Mouse (Mus musculus): ENCODE results near the gene Gpr62. TPM values are rescaled to one million over a fixed set of nuclear protein-coding genes. Genes with fewer than 3 reads are reported as not detected.

Gpr62 gene
- total and polyA plus RNA-seq, 3 experiments = 0.04 to 0.11 TPM; not detected in 1

GRCm38 (mm10) chr9:106461641-106462429 is 3.9 kb downstream of the Gpr62 start:
- in situ Hi-C loops (cut with MboI; ENCODE audit: low pct_ligation_motif_present, low pct_unique_long_range_greater_than_20kb, low sequenced_read_pairs) = no loop called here
- Histone ChIP-seq H3K4me1 (ENCODE audit: control insufficient read depth in 1 of 2, insufficient read depth in 2 of 2) (peaks cover 3 to 20% of the 10 kb centered on the region in 2 experiments), H3K79me2 (replicated peaks; ENCODE audit: control insufficient read depth, extremely low read depth, insufficient read depth, poor library complexity, severe bottlenecking) (no peaks in the 10 kb centered on the region), H3K9ac (ENCODE audit: insufficient read depth, low read depth) (no peak overlapping the region), H3K27me3 (replicated peaks) (no peaks in the 10 kb centered on the region), H3K4me3 (replicated peaks in 1 of 3; ENCODE audit: low read depth in 2 of 3, low read length in 2 of 3, poor library complexity in 1 of 3) (no peak overlapping the region), H3K36me3 (replicated peaks in 1 of 2; ENCODE audit: control insufficient read depth in 1 of 2, insufficient read depth in 1 of 2, low read length in 1 of 2) (peaks cover 45 to 82% of the 10 kb centered on the region in 2 experiments), H3K4me2 (ENCODE audit: insufficient read depth, low read depth, poor library complexity, severe bottlenecking) (no peak overlapping the region), H3K9me3 (replicated peaks; ENCODE audit: low read length) (peaks cover 16% of the 10 kb centered on the region), H3K27ac (ENCODE audit: insufficient read depth, low read depth) (no peak overlapping the region)
- no peak for DNase-seq (ENCODE audit: extremely low read depth)
- dilution Hi-C loops (cut with MboI; ENCODE audit: extremely low pct_ligation_motif_present, extremely low pct_unique_long_range_greater_than_20kb, low sequenced_read_pairs) = no loop called here
- TF ChIP-seq ELF1 (IDR thresholded peaks at IDR 0.05; ENCODE audit: low read depth, low read length) = no peak
- TF ChIP-seq NRF1 (IDR thresholded peaks at IDR 0.05; ENCODE audit: low read depth, low read length) = no peak
- no peak for TF ChIP-seq MYC (IDR thresholded peaks at IDR 0.05; ENCODE audit: low read depth, low read length)
- TF ChIP-seq POLR2A (IDR thresholded peaks at IDR 0.05; ENCODE audit: low read depth, low read length) = no peak
- no peak for TF ChIP-seq KAT2A (IDR thresholded peaks at IDR 0.05; ENCODE audit: insufficient replicate concordance, low read length)
- no peak for TF ChIP-seq MEF2A (IDR thresholded peaks at IDR 0.05; ENCODE audit: borderline replicate concordance, low read depth, low read length)
- TF ChIP-seq ETS1 (conservative IDR thresholded peaks at IDR 0.05; ENCODE audit: low read depth, low read length) = no peak
- TF ChIP-seq RCOR1 (conservative IDR thresholded peaks at IDR 0.05; ENCODE audit: low read depth, low read length) = no peak
- TF ChIP-seq SIN3A (IDR thresholded peaks at IDR 0.05; ENCODE audit: low read length) = no peak
- TF ChIP-seq ZC3H11A (IDR thresholded peaks at IDR 0.05; ENCODE audit: low read depth, low read length) = no peak
- TF ChIP-seq MAFK (IDR thresholded peaks at IDR 0.05; ENCODE audit: insufficient replicate concordance, low read length) = no peak
- TF ChIP-seq GABPA (IDR thresholded peaks at IDR 0.05; ENCODE audit: insufficient replicate concordance, low read depth, low read length) = no peak

- no peak overlapping the region for H3K27ac ChIP-seq (ENCODE audit: insufficient read depth, low read depth)
- H3K4me1 ChIP-seq (ENCODE audit: control insufficient read depth in 1 of 2, insufficient read depth in 2 of 2) = peaks cover 10 to 28% of the 10 kb centered on the region in 2 experiments
- no peak overlapping the region for H3K9ac ChIP-seq (ENCODE audit: insufficient read depth, low read depth)
- H3K4me2 ChIP-seq (ENCODE audit: insufficient read depth, low read depth, poor library complexity, severe bottlenecking) = no peak overlapping the region
- peaks cover 45 to 87% of the 10 kb centered on the region in 2 experiments for H3K36me3 ChIP-seq (replicated peaks in 1 of 2; ENCODE audit: control insufficient read depth in 1 of 2, insufficient read depth in 1 of 2, low read length in 1 of 2)
- dilution Hi-C loops (cut with MboI; ENCODE audit: extremely low pct_ligation_motif_present, extremely low pct_unique_long_range_greater_than_20kb, low sequenced_read_pairs) (no loop called here), in situ Hi-C loops (cut with MboI; ENCODE audit: low pct_ligation_motif_present, low pct_unique_long_range_greater_than_20kb, low sequenced_read_pairs) (no loop called here)
- peaks cover 16% of the 10 kb centered on the region for H3K9me3 ChIP-seq (replicated peaks; ENCODE audit: low read length)
- DNase-seq (ENCODE audit: extremely low read depth) = no peak
- H3K79me2 ChIP-seq (replicated peaks; ENCODE audit: control insufficient read depth, extremely low read depth, insufficient read depth, poor library complexity, severe bottlenecking) = no peaks in the 10 kb centered on the region
- TF ChIP-seq IRF4 (IDR thresholded peaks at IDR 0.05; ENCODE audit: low read depth, low read length) (no peak), ZKSCAN1 (IDR thresholded peaks at IDR 0.05; ENCODE audit: borderline replicate concordance, low read depth, low read length) (no peak), EP300 (IDR thresholded peaks at IDR 0.05; ENCODE audit: low read length) (no peak), SIN3A (IDR thresholded peaks at IDR 0.05; ENCODE audit: low read length) (no peak), UBTF (IDR thresholded peaks at IDR 0.05; ENCODE audit: low read depth, low read length) (no peak), USF1 (IDR thresholded peaks at IDR 0.05; ENCODE audit: low read depth, low read length) (no peak), ZMIZ1 (IDR thresholded peaks at IDR 0.05; ENCODE audit: low read depth, low read length) (no peak), POLR2AphosphoS2 (IDR thresholded peaks at IDR 0.05; ENCODE audit: low read depth, low read length) (no peak), ZNF384 (IDR thresholded peaks at IDR 0.05; ENCODE audit: low read depth, low read length) (no peak), PAX5 (IDR thresholded peaks at IDR 0.05; ENCODE audit: low read length) (no peak), TCF12 (IDR thresholded peaks at IDR 0.05; ENCODE audit: low read depth, low read length) (no peak), MAZ (IDR thresholded peaks at IDR 0.05; ENCODE audit: low read depth, low read length) (no peak), SMC3 (IDR thresholded peaks at IDR 0.05; ENCODE audit: low read depth, low read length) (no peak)
- no peaks in the 10 kb centered on the region for H3K27me3 ChIP-seq (replicated peaks)
- no peak overlapping the region for H3K4me3 ChIP-seq (replicated peaks in 1 of 3; ENCODE audit: low read depth in 2 of 3, low read length in 2 of 3, poor library complexity in 1 of 3)
Observed at GRCm38 (mm10) chr9:106461026-106461415, 4.7 kb downstream of the Gpr62 start.

Data from CH12.LX (cell line).